Mouse (Mus musculus): ENCODE data around the gene Arl2.

Arl2 gene

DNA sequence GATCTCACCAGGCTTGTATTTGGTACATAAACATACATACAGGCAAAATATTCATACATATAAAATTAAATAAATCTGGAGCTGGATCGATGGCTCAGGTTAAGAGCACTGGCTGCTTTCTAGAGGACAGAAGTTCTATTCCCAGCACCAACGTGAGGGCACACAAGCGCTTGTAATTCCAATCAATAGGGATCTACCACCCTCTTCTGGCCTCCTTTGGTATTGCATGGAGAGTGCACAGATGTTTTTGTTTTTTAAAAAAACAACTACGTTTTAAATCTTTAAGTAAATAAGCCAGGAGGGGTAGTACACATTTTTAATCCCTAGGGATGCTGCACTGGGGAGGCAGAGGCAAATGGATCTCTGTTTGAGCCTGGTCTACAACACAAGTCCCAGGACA is 15.1 kb downstream of the Arl2 start:
- peak; percentile 75 for DNase-seq

DNA sequence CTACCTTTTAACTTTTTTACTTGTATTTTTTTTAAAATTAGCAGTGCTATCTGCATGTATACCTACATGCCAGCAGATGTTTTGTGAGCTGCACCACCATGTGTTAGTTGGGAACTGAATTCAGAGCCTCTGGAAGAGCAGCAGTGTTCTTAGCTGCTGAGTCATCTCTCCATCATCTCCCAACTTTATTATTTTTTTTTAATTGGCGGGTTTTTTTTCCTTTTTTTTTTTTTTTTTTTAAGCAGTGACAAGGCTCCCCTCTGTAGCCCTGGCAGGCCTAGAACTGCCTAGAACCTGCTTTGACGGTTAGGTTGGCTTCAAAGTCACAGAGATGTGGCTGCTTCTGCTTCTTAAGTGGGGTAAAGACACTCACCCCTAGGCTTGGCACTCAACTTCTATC is 16.4 kb downstream of the Arl2 start:
- DNase-seq, result no peak

DNA sequence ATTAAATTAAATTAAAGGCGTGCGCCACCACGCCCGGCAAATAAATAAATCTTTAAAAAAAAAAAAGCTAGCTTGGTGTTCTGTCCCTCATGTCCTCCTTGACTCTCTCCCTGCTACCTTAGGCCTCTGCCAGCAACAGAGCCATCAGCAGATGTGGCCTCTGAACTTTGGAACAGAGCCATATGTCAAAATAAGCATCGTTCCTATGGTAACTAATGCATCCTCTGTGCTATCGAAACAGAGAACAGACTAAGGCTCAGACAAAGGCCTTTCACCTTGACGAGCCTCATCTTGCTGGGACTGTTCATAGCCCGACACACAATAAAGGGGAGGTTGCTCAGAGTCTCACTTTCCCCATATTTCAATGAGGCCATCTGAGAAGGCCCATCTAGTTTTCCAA is 18.0 kb downstream of the Arl2 start:
- DNase-seq, result peak; percentile 43

DNA sequence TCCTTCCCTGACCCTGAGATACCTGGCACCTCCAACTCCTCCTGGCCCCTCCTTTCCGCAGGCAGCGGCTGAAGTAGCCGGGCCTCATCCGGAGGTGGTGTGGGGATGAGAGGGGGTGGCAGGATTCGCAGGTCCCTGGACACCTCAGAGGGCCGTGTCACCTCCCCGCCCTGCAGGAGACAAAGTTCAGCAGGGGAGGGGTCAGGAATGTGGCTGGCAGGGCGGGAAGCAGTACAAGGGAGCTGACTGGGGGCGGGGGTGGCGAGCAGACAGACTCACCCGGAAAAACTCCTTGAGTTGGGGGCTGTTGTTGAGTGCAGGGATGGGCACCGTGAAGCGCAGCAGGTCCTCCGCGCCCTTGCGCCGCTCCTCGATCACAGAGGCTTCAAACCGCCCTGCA is 19.6 kb downstream of the Arl2 start:
- no peak for DNase-seq

DNA sequence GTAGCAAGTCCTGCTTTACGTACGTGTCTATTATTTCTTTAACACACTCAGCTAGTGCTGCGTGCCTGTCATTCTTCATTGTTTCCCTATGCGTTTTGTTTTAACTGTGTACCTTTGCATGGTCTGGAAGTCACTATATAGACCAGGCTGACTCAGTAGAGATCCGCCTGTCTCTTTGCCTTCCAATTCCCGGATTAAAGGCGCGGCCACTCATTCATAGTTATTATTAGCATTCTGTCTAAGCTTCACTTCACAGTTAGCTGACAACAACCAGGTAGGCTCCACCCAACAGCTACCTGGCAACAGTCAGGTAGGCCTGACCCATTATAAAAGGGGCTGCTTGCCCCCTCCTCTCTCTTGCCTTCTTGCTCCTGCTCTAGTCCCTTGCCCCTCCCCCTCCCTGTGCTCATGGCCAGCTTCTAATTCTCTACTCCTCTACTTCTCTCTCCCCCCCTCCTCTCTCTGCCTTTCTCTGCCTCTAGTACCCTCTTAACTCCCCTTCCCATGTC is 22.6 kb downstream of the Arl2 start:
- peak; percentile 26 for DNase-seq

DNA sequence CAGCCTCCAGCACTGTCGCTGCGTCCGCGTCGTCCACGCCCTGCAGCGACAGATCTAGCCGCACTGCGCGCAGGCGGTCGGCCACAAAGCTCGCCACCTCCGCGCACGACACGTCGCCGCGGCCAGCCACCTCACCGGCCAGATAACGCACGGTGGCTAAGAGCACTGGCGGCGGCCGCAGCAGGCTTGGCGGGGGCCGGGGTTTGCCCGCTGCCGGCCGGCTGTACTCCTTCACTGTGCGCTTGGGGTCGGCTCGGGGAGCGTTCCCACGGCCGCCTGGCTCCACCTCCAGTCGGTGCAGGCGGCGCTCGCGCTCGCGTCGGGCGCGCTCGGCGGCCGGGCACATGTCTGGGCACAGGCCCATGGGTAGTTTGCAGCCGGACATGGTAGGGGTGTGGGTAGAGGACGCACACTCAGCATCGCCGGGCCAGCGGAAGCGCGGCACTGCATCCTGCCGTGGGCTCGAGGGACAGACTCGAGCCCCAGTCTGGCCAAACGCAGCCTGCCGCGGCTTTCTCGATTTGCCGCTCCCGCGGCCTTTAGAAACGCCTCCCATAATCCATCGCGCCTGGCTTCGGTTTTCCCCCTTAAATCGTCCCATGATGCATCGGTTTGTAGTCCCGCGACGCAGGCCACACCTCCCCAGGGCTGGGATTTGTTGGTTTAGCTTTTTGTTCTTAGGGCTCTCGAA is 23.2 kb downstream of the Arl2 start, which contains the start of gene Sac3d1:
Gene Sac3d1 (minus strand): TSS at position 665 of the 691 bp plus-strand sequence.
- peak; percentile 96 for DNase-seq

DNA sequence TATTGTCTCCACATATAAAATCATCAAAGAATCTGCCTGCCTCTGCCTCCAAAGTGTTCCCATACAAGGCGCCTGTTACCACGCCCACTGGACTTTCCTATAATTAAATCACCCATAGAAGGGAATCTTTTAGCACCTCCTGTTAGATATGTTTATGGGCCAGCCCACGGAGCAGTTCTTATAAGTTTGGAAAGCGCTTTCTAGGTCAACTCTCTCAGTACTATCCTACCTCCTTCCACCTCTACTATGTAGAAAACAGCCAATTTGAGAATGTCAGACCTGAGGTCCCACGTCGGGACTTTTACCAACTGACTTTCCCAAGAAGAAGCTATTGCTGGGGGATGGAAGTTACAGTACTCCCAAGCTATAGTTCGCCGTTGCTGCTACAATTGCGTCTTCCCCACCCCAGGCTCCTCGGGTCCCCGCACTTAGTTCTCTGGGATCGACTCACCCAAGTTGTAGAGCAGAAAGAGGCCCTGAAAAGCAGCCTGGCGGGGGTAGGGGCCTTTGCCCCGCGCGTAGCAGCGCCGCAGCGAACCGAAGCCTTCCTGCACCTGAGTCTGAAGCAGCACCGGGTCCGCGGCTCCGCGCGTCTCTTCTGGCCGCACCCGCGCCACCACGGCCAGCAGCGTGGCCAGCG is 23.9 kb downstream of the Arl2 start:
- no peak for DNase-seq

DNA sequence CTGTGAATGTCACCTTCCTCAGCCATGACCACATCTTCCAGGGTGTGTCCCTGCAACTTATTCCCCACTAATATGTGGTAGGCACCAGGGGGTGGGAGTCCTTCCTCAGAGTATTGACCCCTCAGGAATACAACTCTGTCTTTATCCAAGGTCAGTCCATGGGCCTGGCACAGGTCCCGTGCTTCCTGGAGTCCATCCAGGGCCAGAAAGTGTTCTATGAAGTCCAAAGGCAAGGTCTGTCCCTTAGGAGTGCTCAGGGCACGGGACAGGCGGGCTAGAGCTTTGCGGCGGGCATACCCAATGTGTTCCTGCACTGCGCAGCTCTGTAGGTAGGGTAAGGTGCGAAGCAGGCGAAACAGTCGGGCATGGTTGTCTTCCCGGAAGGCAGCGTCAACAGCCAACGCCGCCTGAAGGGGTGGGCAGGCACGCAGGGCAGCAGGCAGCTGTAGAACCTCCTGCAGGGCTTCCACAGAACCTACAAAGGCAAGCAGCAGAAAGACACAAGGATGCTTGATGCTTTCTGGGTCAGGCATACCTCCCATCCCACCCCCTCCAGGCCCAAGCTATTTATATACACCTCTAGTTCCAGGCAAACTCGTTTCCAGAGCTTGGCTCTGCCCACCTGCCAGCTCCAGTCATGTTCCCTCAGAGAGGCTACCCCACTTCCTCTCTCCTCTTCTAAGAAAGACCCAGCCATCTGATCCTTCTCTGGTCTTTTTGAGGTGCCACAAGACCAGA is 25.1 kb downstream of the Arl2 start:
- no peak for DNase-seq

DNA sequence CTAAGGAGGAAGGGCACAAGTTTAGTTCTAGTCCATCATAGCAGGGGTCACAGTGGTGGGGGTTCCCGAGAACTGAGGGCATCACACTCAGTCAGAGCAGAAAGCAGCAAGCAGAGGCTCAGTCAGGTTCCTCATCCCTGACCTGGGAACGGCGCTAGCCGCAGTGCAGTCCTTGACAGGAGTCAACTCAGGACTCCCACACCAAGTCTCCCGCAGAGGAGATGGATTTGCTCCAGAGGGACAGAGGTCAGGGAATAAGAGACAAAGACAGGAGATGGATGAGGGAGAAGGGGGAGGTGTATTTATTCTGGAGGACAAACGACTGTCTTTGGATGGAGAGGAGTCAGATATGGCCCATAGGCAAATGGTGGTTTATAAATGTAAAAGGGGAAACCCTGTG is 28.2 kb downstream of the Arl2 start:
- no peak for DNase-seq

DNA sequence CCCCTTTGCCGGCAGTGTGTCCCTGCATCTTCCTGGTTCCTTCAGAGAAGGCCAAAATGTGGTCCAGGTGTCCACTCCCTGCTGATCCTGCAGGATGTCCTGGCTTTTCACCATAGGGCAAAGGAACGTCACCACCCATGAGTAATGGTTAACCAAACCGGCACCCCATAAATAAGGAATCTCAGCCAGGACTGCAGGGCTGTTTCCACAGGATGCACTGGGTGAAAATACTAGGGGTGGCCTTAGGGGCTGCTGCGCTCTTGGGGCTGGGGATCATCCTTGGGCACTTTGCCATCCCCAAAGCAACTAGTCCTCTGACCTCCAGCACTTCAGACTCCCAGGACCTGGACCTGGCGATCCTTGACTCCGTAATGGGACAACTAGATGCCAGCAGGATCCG is 35.8 kb downstream of the Arl2 start, which contains the start of gene Naaladl1:
Gene Naaladl1 (plus strand): TSS at position 197 of the 400 bp plus-strand sequence.
- no peak for DNase-seq

DNA sequence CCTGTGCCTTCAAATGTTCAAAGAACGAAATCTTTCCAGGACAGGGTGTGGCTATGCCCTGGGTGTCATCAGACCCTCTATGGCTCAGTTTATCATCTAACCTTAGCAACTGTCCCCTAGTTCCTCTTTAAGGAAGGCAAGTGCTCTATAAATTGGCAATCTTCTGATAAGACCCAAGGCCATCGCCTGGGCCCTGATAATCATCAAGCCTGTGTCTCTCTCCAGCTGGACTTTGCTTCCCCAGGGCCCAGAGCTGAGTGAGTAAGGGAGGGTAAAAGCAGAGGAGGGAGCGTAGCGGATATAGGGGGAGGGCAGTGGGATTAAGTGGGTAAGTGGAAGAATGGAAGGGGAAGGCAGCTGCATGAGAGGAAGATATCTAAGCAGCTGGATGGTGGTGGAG is 36.9 kb downstream of the Arl2 start:
- no peak for DNase-seq

DNA sequence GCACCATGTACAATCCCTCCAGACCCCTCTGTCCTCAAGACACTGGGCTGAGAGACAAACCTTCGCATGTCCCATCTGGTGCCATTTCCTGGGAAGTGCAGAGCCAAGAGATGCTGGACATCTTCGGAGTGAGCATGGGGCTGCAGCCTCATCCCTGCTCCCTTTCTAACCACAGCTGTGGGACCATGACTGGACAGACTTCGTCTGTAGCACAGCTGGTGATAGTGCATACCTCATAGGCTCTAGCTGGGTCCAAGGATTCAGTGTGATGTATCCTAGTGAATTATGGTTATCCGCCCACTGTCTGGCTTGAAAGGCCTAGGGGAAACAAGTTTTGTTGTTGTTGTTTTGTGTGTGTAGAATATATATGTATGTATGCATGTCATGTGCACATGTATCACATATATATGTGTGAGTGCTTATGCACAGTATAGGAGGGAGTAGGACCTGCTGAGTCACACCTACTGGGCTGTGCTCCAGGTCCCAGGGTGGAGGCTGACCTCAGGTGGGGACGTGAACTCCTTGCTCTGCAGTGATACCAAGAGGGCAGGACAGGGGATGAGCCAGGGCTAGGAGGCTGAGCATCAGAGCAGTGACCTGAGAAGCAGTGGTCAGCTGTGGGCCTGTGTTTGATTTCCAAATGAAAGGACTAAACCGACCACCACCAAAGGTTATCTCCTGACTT is 39.0 kb downstream of the Arl2 start:
- DNase-seq, result no peak

DNA sequence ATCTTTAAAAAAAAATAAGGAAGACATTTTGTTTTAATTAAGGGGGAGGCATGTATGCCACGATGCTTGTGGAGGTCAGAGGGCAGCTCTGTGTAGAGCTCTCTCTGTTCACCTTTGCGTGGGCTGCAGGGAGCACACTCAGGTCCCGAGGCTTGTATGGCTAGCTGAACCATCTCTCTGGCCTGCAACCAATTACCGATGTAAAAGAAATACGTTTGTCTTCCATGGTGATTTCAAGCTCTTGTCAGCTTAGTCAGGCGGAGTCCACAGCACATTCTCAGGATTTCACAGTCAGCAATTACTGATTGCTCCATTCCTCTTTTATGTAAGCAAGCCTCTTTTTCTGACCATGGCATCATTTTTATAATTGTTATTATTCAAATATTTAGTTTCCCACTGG is 40.2 kb downstream of the Arl2 start:
- no peak for DNase-seq

DNA sequence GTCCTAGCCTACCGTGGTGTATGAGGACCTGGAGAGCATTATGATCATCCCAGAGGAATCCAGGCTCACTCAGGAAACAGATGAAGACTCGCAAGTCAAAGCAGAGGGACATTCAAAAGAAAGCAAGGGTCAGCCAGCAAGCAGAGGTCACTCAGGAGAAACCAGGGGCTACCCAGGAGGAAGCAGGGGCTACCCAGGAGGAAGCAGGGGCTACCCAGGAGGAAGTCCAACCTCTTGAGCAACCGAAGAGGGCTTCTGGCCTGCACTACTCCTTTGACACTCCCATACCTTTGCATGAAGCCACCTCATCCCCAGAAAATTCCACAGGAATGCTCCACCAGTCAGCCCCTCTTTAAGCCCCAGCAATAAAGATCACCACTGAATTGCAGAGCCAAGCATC is 43.5 kb downstream of the Arl2 start:
- DNase-seq, result no peak

DNA sequence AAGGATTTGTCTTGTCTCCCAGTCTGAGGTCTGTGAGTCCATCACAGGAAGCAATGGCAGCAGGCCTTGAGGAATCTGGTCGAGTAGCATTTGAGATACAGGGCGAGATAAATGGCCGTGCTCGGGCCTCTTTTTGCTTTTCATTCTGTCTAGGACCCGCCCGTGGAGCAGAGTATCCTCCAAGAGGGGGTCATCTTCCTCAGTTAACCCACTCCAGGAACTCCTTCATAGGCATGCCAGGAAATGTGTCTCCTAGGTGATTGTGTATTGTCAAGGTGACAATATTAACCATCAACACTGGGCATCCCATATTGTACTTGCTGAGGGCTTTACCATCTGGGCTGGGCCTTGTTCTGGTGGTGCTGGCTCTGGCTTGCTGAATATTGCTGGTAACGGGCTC is 47.2 kb downstream of the Arl2 start, which contains the start of gene AC131692.1:
Gene AC131692.1 (plus strand): TSS at position 301 of the 400 bp plus-strand sequence.
- no peak for DNase-seq

DNA sequence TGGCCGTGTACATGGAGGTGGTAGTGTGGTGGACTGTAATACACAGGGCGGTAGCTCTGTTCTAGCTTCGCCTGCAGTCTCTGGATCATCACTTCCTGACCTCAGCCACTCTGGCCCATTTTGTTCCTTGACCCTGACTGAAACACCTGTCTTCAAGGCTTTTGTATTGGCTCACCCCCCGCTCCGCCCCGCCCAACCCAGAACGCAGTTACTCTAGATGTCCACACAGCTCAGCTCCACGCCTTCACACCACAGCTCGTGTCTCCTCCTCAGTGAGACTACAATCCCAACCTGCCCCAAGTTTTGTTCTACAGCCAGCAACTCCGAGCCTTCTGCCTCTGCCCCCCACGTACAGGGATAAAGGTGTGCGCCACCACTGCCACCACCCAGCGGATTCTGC is 52.5 kb downstream of the Arl2 start:
- no peak for DNase-seq

DNA sequence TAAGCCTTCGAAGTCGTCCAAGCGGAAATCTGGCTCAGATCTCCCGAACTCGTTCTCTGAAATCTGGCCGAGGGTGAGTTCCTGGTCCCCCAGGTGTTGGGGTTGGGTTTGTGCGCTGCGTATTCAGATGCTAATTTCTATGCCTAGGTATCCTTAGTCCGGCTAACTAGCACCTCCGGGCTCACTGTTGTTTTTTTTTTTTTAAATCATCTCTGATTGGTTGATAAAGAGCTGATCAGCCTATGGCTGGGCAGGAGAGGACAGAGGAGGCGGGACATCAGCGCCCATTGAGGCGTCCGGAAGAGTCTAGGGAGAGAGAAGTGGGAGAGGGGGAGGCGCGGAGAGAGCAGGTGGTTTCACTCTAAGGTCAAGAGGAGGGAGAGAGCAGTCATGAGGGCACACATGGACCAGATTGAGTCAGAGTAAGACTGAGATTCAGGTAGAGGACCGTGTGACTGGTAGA is 55.9 kb downstream of the Arl2 start:
- DNase-seq, result peak; percentile 67

DNA sequence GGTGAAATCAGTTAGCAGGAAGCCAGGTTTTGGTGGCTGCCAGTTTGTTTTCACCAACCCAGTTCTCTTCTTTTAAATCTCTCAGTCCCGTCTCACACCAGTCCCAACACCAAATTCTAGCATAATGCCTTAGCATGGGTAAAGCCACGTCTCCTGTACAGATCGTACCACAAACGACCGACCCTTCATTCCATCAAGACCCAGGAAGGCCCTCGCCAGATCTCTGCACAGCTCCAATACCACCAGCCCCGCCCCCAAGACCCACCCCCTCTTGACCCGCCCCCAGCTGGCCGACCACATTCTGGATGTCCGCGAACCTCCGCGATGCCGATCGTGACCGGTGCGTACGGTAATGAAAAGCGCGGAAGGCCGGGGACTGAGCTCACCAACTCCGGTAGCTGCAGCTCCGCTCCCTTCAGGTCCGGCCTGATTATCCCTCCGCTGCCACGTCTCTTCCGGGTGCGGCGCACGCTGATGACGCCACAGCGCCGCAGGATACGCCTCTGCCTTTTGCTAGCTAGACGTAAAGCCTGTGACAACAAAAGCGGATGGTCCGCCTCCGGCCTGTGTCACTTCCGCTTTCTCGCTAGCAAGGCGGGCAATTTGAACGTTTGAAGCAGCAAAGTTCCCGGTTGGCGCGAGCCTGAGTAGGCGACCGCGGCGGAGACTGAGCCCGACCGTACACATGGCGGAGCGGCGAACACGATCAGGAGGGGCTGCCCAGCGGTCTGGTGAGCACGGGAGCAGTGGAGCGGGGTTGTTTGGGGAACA is 56.7 kb downstream of the Arl2 start, which contains the start of the genes Zfpl1 and Cdca5:
Gene Zfpl1 (minus strand): TSS at position 479 of the 771 bp plus-strand sequence.
Gene Cdca5 (plus strand): TSS at position 506 of the 771 bp plus-strand sequence.
- DNase-seq, result peak; percentile 97
